Mouse (Mus musculus): ENCODE measurements around the gene Sostdc1. TPM values are rescaled to one million over a fixed set of nuclear protein-coding genes. Genes with fewer than 3 reads are reported as not detected.

The Sostdc1 gene
- polyA plus RNA-seq, 1 experiment, result 0.48 TPM

- Histone ChIP-seq H3K4me1 (ENCODE audit: control insufficient read depth, insufficient read depth, insufficient read length, low read length) (no peaks in the 10 kb centered on the region), H3K36me3 (ENCODE audit: control insufficient read depth, insufficient read depth, low read length) (no peaks in the 10 kb centered on the region), H3K27me3 (ENCODE audit: control insufficient read depth, insufficient read depth, low read length) (no peaks in the 10 kb centered on the region), H3K27ac (ENCODE audit: insufficient read depth, low read depth, low read length) (no peak overlapping the region), H3K4me3 (ENCODE audit: low read depth, low read length) (no peak overlapping the region)
- no peak for TF ChIP-seq CTCF (IDR thresholded peaks at IDR 0.05; ENCODE audit: extremely low read depth, insufficient read length, insufficient replicate concordance, low read depth, low read length)
- TF ChIP-seq POLR2A (IDR thresholded peaks at IDR 0.05; ENCODE audit: low read depth, low read length), result no peak
- 96% methylated on average over 5 of the region's 5 CpGs for WGBS
Measured at GRCm38 (mm10) chr12:36360693-36361092, 46.8 kb downstream of the Sostdc1 start.

GRCm38 (mm10) chr12:36364013-36364412, 50.1 kb downstream of the Sostdc1 start:
- no peak overlapping the region for H3K4me3 ChIP-seq (ENCODE audit: low read depth, low read length)
- no peaks in the 10 kb centered on the region for H3K4me1 ChIP-seq (ENCODE audit: control insufficient read depth, insufficient read depth, insufficient read length, low read length)
- H3K36me3 ChIP-seq (ENCODE audit: control insufficient read depth, insufficient read depth, low read length), result no peaks in the 10 kb centered on the region
- H3K27me3 ChIP-seq (ENCODE audit: control insufficient read depth, insufficient read depth, low read length), result no peaks in the 10 kb centered on the region
- TF ChIP-seq POLR2A (IDR thresholded peaks at IDR 0.05; ENCODE audit: low read depth, low read length) (no peak), CTCF (IDR thresholded peaks at IDR 0.05; ENCODE audit: extremely low read depth, insufficient read length, insufficient replicate concordance, low read depth, low read length) (no peak)
- no peak overlapping the region for H3K27ac ChIP-seq (ENCODE audit: insufficient read depth, low read depth, low read length)
- 30% methylated on average over 4 of the region's 4 CpGs for WGBS

Other genes starting within 250 kb of the Sostdc1 start
- 3.4 and 5.5 TPM in 2 replicates for gene Ankmy2, start 157.0 kb upstream of the Sostdc1 start, polyA plus RNA-seq (2012; rRNA removed)
- gene Bzw2, start 156.1 kb upstream of the Sostdc1 start, polyA plus RNA-seq (2012; rRNA removed), result 2.5 and 4.8 TPM in 2 replicates
- gene Lrrc72, start 60.7 kb upstream of the Sostdc1 start, polyA plus RNA-seq (2012; rRNA removed), result not detected in 2 replicates
- gene Ispd, start 67.3 kb downstream of the Sostdc1 start, polyA plus RNA-seq (2012; rRNA removed), result 0.37 and 0.91 TPM in 2 replicates
- 0.56 and 1.2 TPM in 2 replicates for gene D630036H23Rik, start 68.0 kb downstream of the Sostdc1 start, polyA plus RNA-seq (2012; rRNA removed)

Measured in small intestine, adult 2 months (tissue).